ENCODE assay signal across 34 mouse cellular contexts in the genomic region with DNA sequence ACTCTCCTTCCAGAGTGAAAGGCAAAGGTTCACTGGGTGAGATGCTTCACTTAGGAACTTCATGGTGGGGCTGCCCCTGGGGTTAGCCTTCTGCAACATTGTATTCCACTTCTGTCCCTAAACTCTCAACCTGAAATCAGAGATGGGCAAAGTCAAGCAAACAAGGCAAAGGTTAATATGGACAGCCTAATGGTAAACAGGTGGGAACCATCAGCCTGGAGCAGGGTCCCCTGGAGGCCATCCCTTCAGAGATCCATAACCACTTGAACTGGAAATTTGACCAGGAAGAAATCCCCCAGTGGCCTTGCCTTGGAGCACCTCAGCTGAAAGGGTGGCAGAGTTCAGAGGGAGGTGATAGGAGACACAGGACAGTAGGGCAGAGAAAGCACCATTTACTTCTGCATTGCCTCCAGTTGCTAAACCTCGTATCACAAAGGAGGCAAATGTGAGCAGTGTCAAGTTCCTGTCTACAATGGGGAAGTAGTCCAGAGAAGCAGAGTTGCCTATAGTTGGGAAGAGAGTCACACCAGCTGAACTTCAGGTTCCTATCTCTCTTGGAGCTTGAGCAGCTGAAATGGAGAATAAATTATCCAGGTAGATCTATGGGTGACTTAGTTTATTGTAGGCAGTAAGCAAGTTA.
A peak's percentile ranks its signal among the peaks of the same experiment; 100 is the strongest.
DNase-seq lines count a peak whose midpoint lies in the region; ATAC-seq lines count a peak whose summit lies in the region.
"Had no signal": no experiment of that assay in that cellular context is flagged by ENCODE, and none has a peak within 500 bp of the region (broad histone marks: within the 10 kb centered on the region; RNA-seq: fewer than 3 reads in every experiment).

No protein-coding gene starts in this region.

- 34% methylated on average over 1 of the region's 1 CpGs for WGBS in embryonic facial prominence, embryonic 11.5 days

- no peaks in the 10 kb centered on the region for H3K27me3 ChIP-seq in embryonic facial prominence, embryonic 11.5 days (ENCODE audit: control insufficient read depth, insufficient read depth, low read length)
- H3K27me3 ChIP-seq: embryonic facial prominence, embryonic 12.5 days; heart, embryonic 12.5 days; kidney, embryonic 15.5 days; limb, embryonic 13.5 days; liver, embryonic 12.5 days; neural tube, embryonic 13.5 days had no signal

- no peaks in the 10 kb centered on the region for H3K36me3 ChIP-seq in embryonic facial prominence, embryonic 11.5 days (replicated peaks; ENCODE audit: control insufficient read depth, insufficient read depth, low read depth, low read length)
- H3K36me3 ChIP-seq: embryonic facial prominence, embryonic 12.5 days; heart, embryonic 12.5 days; kidney, embryonic 15.5 days; limb, embryonic 13.5 days; liver, embryonic 12.5 days; midbrain, embryonic 10.5 days; neural tube, embryonic 13.5 days had no signal

- ATAC-seq in embryonic facial prominence, embryonic 11.5 days (replicated peaks; ENCODE audit: insufficient number of reproducible peaks, low FRiP score, low TSS enrichment, low read depth) = 0 out of 2 replicates have a peak, but pooled peaks have one; percentile 39
- ATAC-seq in megakaryocyte, adult 5-6 weeks (ENCODE audit: poor library complexity, severe bottlenecking) = peak; percentile 94
- ATAC-seq: CD4-positive, CD25-positive, alpha-beta regulatory T cell, adult 4 months; forebrain, postnatal 0 days; hindbrain, embryonic 16.5 days; liver, embryonic 12.5 days; liver, postnatal 0 days; lung, postnatal 0 days; midbrain, embryonic 16.5 days had no signal

- no peak overlapping the region for H3K27ac ChIP-seq in embryonic facial prominence, embryonic 11.5 days (replicated peaks; ENCODE audit: low read depth, low read length)
- H3K27ac ChIP-seq: embryonic facial prominence, embryonic 12.5 days; gastrocnemius, adult 2 months; heart, adult 2 months; kidney, embryonic 15.5 days; layer of hippocampus, adult 2 months; limb, embryonic 13.5 days; liver, embryonic 12.5 days; midbrain, embryonic 10.5 days; neural tube, embryonic 13.5 days; stomach, postnatal 0 days had no signal

- no peaks in the 10 kb centered on the region for H3K9me3 ChIP-seq in embryonic facial prominence, embryonic 11.5 days (replicated peaks; ENCODE audit: control insufficient read depth, low read length)
- H3K9me3 ChIP-seq: embryonic facial prominence, embryonic 12.5 days; heart, embryonic 12.5 days; kidney, embryonic 15.5 days; limb, embryonic 13.5 days; liver, embryonic 12.5 days; midbrain, embryonic 10.5 days; neural tube, embryonic 13.5 days had no signal

- no peak overlapping the region for H3K4me2 ChIP-seq in embryonic facial prominence, embryonic 11.5 days (ENCODE audit: low read depth, low read length)
- H3K4me2 ChIP-seq: embryonic facial prominence, embryonic 12.5 days; heart, embryonic 12.5 days; kidney, embryonic 15.5 days; limb, embryonic 13.5 days; liver, embryonic 12.5 days; neural tube, embryonic 13.5 days had no signal

- no peak overlapping the region for H3K4me3 ChIP-seq in embryonic facial prominence, embryonic 11.5 days (ENCODE audit: low read depth, low read length)
- H3K4me3 ChIP-seq: embryonic facial prominence, embryonic 12.5 days; gastrocnemius, adult 2 months; heart, adult 2 months; heart, embryonic 12.5 days; kidney, embryonic 15.5 days; layer of hippocampus, adult 2 months; limb, embryonic 13.5 days; liver, embryonic 12.5 days; midbrain, embryonic 10.5 days; neural tube, embryonic 13.5 days had no signal

- peak; percentile 1 for DNase-seq in c-Kit-positive CD71-negative TER-119-negative erythroid progenitor cells, embryonic 14.5 days (ENCODE audit: low read depth)
- peak; percentile 71 for DNase-seq in embryo, embryonic 10 days (ENCODE audit: low spot score)
- DNase-seq in embryonic facial prominence, embryonic 11.5 days (ENCODE audit: low spot score) = peak; percentile 46
- no peak for DNase-seq in gastrocnemius, adult 18-20 months (ENCODE audit: low spot score)
- DNase-seq in frontal cortex, adult 2 months (ENCODE audit: extremely low spot score in 1 of 2, low spot score in 1 of 2) = no peak
- DNase-seq in spleen, postnatal 4 days (ENCODE audit: low spot score in 2 of 2) = no peak
- no peak for DNase-seq in lung, adult 18-20 months
- DNase-seq: cerebellum, adult 8-10 months; cerebellum, postnatal 25 days; forebrain, postnatal 0 days; gastrocnemius, adult 2 months; gastrocnemius, postnatal 36 days; heart, adult 2 months; heart, postnatal 4 days; kidney, adult 18-20 months; kidney, postnatal 36 days; liver, postnatal 0 days; lung, postnatal 4 days; right cerebral cortex, postnatal 25 days; thymus, adult 18-20 months had no signal

- H3K4me1 ChIP-seq in embryonic facial prominence, embryonic 11.5 days (ENCODE audit: control insufficient read depth, insufficient read depth, low read length) = no peaks in the 10 kb centered on the region
- H3K4me1 ChIP-seq: embryonic facial prominence, embryonic 12.5 days; limb, embryonic 13.5 days; liver, embryonic 12.5 days had no signal

- no peak overlapping the region for H3K9ac ChIP-seq in embryonic facial prominence, embryonic 11.5 days (replicated peaks; ENCODE audit: low read length)
- H3K9ac ChIP-seq: embryonic facial prominence, embryonic 12.5 days; forebrain, postnatal 0 days; heart, embryonic 12.5 days; kidney, embryonic 15.5 days; limb, embryonic 13.5 days; liver, embryonic 12.5 days; liver, postnatal 0 days; neural tube, embryonic 13.5 days had no signal

Comparison
In these comparisons a context has a peak if more than half of its experiments do, and no peak if none do; other contexts are left out.
1. DNase-seq: peak in c-Kit-positive CD71-negative TER-119-negative erythroid progenitor cells, embryonic 14.5 days (single experiment), embryo, embryonic 10 days (single experiment) and embryonic facial prominence, embryonic 11.5 days (single experiment); none in gastrocnemius, adult 18-20 months (single experiment), frontal cortex, adult 2 months (0 of 2), spleen, postnatal 4 days (0 of 2) and lung, adult 18-20 months (0 of 2).